Mouse (Mus musculus) adrenal gland, adult (tissue): ENCODE results near the gene Auts2.

Experiments
- DNase-seq, 2 experiments: peaks; one replicate each; pipeline ENCODE4 v3.0.0; 2022 to 2023; ENCODE audit warnings: low spot score in 1 of 2; ENCODE audit not compliant: inconsistent age in 2 of 2

Gene Auts2

GRCm38 (mm10) chr5:132394800-132395575 lies 148.2 kb downstream of the Auts2 start:
- DNase-seq, result no peak

- DNase-seq, result peak in 1 of 2 experiments; percentile 55
Measured at GRCm38 (mm10) chr5:132391831-132392763, 151.0 kb downstream of the Auts2 start.

- no peak for DNase-seq
Measured at GRCm38 (mm10) chr5:132388746-132389145, 154.4 kb downstream of the Auts2 start.

- no peak for DNase-seq
Measured at GRCm38 (mm10) chr5:132385244-132385855, 157.8 kb downstream of the Auts2 start.

GRCm38 (mm10) chr5:132380261-132380660 lies 162.9 kb downstream of the Auts2 start:
- DNase-seq, result peak in 1 of 2 experiments; percentile 55

- DNase-seq, result no peak
Measured at GRCm38 (mm10) chr5:132378977-132379376, 164.2 kb downstream of the Auts2 start.

GRCm38 (mm10) chr5:132375130-132375529 lies 168.0 kb downstream of the Auts2 start:
- DNase-seq, result peak; percentile 13 to 78

- DNase-seq, result peak in 1 of 2 experiments; percentile 57
Measured at GRCm38 (mm10) chr5:132373471-132374075, 169.6 kb downstream of the Auts2 start.

- no peak for DNase-seq
Measured at GRCm38 (mm10) chr5:132372605-132373004, 170.5 kb downstream of the Auts2 start.

GRCm38 (mm10) chr5:132368678-132369088 lies 174.5 kb downstream of the Auts2 start:
- peak in 1 of 2 experiments; percentile 46 for DNase-seq

GRCm38 (mm10) chr5:132361276-132361675 lies 181.9 kb downstream of the Auts2 start:
- no peak for DNase-seq

- DNase-seq, result no peak
Measured at GRCm38 (mm10) chr5:132357726-132358125, 185.4 kb downstream of the Auts2 start.

GRCm38 (mm10) chr5:132355935-132356334 lies 187.2 kb downstream of the Auts2 start:
- DNase-seq, result no peak

GRCm38 (mm10) chr5:132352437-132352836 lies 190.7 kb downstream of the Auts2 start:
- peak; percentile 55 to 76 for DNase-seq

- DNase-seq, result no peak
Measured at GRCm38 (mm10) chr5:132351139-132351538, 192.0 kb downstream of the Auts2 start.

- DNase-seq, result no peak
Measured at GRCm38 (mm10) chr5:132341315-132341714, 201.8 kb downstream of the Auts2 start.

GRCm38 (mm10) chr5:132337677-132338076 lies 205.5 kb downstream of the Auts2 start:
- peak in 1 of 2 experiments; percentile 25 for DNase-seq

GRCm38 (mm10) chr5:132335719-132336118 lies 207.4 kb downstream of the Auts2 start:
- DNase-seq, result no peak

- DNase-seq, result no peak
Measured at GRCm38 (mm10) chr5:132334796-132335195, 208.3 kb downstream of the Auts2 start.

GRCm38 (mm10) chr5:132333744-132334143 lies 209.4 kb downstream of the Auts2 start:
- no peak for DNase-seq

GRCm38 (mm10) chr5:132332521-132332920 lies 210.6 kb downstream of the Auts2 start:
- DNase-seq, result no peak
